Mouse (Mus musculus) kidney, embryonic 15.5 days (tissue): ENCODE measurements around the gene Astn2. TPM values are rescaled to one million over a fixed set of nuclear protein-coding genes. Genes with fewer than 3 reads are reported as not detected.
"Not testable (repeated sequence)": the region's sequence is repeated elsewhere in the genome, so short reads cannot be mapped to it uniquely, and the experiment has no call there.

Experiments used
- ATAC-seq: fragments of 200-750 bp; cut with Nextera tagmentation; replicated peaks from 2 replicates; pipeline ENCODE4 v1.8.0; 2017; ENCODE audit warnings: moderate TSS enrichment; ENCODE audit not compliant: low FRiP score
- H3K27ac ChIP-seq: fragments of 300-500 bp; sonication (generic); 2 replicates; pipeline ENCODE4 v1.5.1; 2015; ENCODE audit warnings: mild to moderate bottlenecking, inconsistent platforms
- H3K27me3 ChIP-seq: fragments of 300-500 bp; sonication (generic); 2 replicates; pipeline ENCODE4 v1.6.1; 2015; ENCODE audit warnings: inconsistent platforms
- H3K36me3 ChIP-seq: fragments of 300-500 bp; sonication (generic); 2 replicates; pipeline ENCODE4 v1.6.1; 2015; ENCODE audit warnings: inconsistent platforms
- H3K4me1 ChIP-seq: fragments of 300-500 bp; sonication (generic); 2 replicates; pipeline ENCODE4 v1.6.1; 2015; ENCODE audit warnings: inconsistent platforms
- H3K4me2 ChIP-seq: fragments of 300-500 bp; sonication (generic); 2 replicates; pipeline ENCODE4 v1.6.1; 2015; ENCODE audit warnings: moderate library complexity, mild to moderate bottlenecking, inconsistent platforms
- H3K4me3 ChIP-seq: fragments of 300-500 bp; sonication (generic); replicated peaks from 2 replicates; pipeline ENCODE4 v1.5.1; 2015; ENCODE audit warnings: mild to moderate bottlenecking, inconsistent platforms
- H3K9ac ChIP-seq: fragments of 300-500 bp; sonication (generic); 2 replicates; pipeline ENCODE4 v1.6.1; 2015; ENCODE audit warnings: mild to moderate bottlenecking, inconsistent platforms
- H3K9me3 ChIP-seq: fragments of 300-500 bp; sonication (generic); replicated peaks from 2 replicates; pipeline ENCODE4 v1.6.1; 2016; ENCODE audit warnings: inconsistent platforms
- WGBS: fragments of 180-500 bp; shearing (Covaris S2); methylation state at CpG from one replicate; pipeline ENCODE4 v1.1.7; 2015; ENCODE audit warnings: mixed read lengths; 5-methylcytosine and 5-hydroxymethylcytosine counted together
- polyA plus RNA-seq: library from polyadenylated mRNA; unstranded; fragments of >200 nt; fragmentation: Nextera tagmentation; extraction: Ambion mirVana; gene quantifications from 2 replicates; pipeline ENCODE4 v1.2.1, GENCODE M21; 2015

Astn2 gene
- polyA plus RNA-seq, 1 experiment from 2014 or later = 0.70 TPM

DNA sequence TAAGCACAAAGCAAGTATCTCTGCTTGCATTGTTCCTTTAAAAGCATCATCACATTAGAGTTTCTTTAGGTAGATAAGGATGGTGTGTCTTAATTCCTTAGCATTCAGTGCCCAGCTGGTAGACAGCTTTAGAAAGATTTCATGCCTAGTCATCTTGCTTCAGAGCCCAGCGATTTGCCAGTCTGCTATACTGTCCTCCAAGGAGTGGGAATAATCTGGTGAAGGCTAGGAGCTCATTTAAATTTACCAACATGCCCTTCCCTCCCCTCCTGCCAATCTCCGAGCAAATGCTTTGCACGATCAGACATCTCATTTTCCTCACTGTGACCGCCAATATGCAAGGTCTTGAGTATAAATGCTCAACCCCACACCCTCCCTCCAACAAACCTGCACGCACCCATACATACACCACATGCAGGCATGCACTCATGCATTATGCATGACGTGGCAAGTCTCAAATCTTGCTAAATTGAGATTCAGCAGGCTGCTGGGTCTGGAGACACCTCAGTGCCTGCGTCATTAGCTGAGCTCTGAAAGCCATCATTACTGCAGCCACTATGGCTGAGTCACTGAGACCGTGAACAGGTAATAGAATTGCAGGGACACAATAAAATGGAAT lies 704.6 kb downstream of the Astn2 start:
- 58% methylated on average over 8 of the region's 8 CpGs for WGBS
- Histone ChIP-seq H3K4me3 (no peak overlapping the region), H3K36me3 (no peaks in the 10 kb centered on the region), H3K9me3 (no peaks in the 10 kb centered on the region), H3K4me2 (no peak overlapping the region), H3K27me3 (no peaks in the 10 kb centered on the region), H3K27ac (no peak overlapping the region), H3K4me1 (no peaks in the 10 kb centered on the region), H3K9ac (no peak overlapping the region)
- 0 out of 2 replicates have a peak, but pooled peaks have one; percentile 36 for ATAC-seq

GRCm38 (mm10) chr4:65695241-65695640 lies 709.2 kb downstream of the Astn2 start:
- no peaks in the 10 kb centered on the region for H3K4me1 ChIP-seq

DNA sequence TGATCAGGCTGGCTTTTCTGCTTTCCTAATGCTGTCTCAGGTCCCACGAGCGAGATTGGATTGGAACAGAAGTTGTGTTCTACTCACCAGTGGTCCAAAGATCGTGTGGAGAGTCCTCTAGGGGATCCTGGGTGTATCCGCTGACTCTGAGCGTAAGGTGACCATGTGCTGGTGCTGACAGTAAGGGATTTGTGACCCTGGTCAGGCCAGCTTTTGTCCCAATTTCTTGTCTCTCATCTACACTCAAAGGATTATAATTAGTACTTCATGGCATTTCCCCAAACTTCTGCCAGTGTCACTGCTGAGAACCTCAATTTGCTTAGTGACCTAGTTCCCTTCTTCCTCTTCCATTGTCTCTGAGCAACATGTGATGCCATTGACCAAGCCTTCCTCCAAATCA lies 710.4 kb downstream of the Astn2 start:
- no peaks in the 10 kb centered on the region for H3K9me3 ChIP-seq
- 85% methylated on average over 5 of the region's 5 CpGs for WGBS
- H3K4me1 ChIP-seq = no peaks in the 10 kb centered on the region
- no peak overlapping the region for H3K27ac ChIP-seq
- H3K36me3 ChIP-seq = no peaks in the 10 kb centered on the region
- H3K4me3 ChIP-seq = no peak overlapping the region
- H3K27me3 ChIP-seq = no peaks in the 10 kb centered on the region
- ATAC-seq = no peak
- H3K9ac ChIP-seq = no peak overlapping the region
- no peak overlapping the region for H3K4me2 ChIP-seq

More at GRCm38 (mm10) chr4:65695241-65695640, 709.2 kb downstream of the Astn2 start:
- ATAC-seq = no peak
- 88% methylated on average over 5 of the region's 5 CpGs for WGBS
- Histone ChIP-seq H3K27me3 (no peaks in the 10 kb centered on the region), H3K36me3 (no peaks in the 10 kb centered on the region), H3K4me3 (no peak overlapping the region), H3K27ac (no peak overlapping the region), H3K4me2 (no peak overlapping the region), H3K9ac (no peak overlapping the region), H3K9me3 (no peaks in the 10 kb centered on the region)

DNA sequence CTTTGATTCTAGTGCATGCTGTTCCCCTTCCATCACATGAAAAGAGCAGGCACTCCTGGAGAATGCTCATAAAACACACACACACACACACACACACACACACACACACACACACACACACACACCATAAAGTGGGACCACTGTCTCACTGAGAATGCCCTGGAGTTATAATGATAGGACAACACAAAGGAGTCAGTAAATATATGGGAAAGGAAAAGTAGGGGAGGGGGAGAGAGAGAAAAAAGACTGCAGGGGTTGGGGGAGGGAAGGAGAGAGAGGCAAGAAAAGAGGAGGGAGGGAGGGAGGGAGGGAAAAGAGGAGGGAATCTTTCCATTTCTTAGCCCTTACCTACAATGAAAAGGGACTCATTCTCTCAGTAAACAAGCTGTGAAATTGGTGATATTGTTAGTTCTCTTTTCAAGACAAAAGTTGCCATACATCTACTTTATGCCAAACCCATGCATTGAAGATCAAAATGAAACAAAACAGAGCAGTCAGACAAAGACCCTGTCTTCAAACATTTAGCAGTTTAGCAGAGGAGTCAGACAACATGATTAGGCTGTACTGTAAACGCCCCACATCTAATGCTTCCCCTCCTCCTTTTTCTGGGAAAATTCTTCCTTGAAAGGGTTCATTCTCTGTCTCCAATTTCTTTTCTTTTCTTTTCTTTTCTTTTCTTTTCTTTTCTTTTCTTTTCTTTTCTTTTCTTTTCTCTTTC lies 717.2 kb downstream of the Astn2 start:
- Histone ChIP-seq H3K4me2 (no peak overlapping the region), H3K27me3 (no peaks in the 10 kb centered on the region), H3K27ac (no peak overlapping the region), H3K36me3 (no peaks in the 10 kb centered on the region), H3K9ac (no peak overlapping the region), H3K9me3 (no peaks in the 10 kb centered on the region), H3K4me3 (no peak overlapping the region), H3K4me1 (no peaks in the 10 kb centered on the region)
- no peak for ATAC-seq
- 46% methylated on average over 1 of the region's 1 CpGs for WGBS

DNA sequence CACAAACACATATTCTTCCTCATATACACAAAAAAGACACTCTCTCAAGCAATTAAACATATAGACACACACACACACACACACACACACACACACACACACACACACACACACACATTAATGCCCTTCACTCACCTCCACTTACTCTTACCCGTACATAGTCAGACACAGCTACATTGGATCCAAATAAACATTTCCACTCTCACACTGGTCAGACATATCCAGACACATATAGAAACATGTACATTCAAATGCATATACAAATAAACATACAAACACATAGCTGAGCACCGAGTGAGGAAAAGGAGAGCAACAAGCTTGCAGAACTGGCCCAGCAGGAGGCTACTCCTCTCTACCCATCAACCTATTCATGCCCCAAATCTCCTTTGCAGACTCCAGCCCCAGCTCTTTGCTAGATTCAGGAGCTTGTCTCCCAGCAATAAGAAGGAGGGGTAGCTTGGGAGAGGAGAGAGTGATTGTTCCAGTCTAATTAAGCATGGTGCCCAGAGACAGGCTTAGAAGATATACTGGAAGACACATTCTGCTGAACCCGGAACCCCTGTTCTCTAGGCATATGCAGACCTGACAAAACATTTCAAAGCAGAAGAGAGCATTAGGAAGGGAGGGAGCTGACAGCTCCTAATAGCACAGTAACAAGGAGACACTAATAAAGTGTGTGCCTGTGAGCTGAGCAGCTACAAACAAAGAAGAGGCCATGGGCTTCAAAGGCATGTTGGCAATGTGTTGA lies 718.0 kb downstream of the Astn2 start:
- Histone ChIP-seq H3K9me3 (no peaks in the 10 kb centered on the region), H3K4me1 (no peaks in the 10 kb centered on the region), H3K4me2 (no peak overlapping the region), H3K27me3 (no peaks in the 10 kb centered on the region), H3K27ac (no peak overlapping the region), H3K9ac (no peak overlapping the region), H3K36me3 (no peaks in the 10 kb centered on the region), H3K4me3 (no peak overlapping the region)
- no peak for ATAC-seq
- 57% methylated on average over 3 of the region's 3 CpGs for WGBS

DNA sequence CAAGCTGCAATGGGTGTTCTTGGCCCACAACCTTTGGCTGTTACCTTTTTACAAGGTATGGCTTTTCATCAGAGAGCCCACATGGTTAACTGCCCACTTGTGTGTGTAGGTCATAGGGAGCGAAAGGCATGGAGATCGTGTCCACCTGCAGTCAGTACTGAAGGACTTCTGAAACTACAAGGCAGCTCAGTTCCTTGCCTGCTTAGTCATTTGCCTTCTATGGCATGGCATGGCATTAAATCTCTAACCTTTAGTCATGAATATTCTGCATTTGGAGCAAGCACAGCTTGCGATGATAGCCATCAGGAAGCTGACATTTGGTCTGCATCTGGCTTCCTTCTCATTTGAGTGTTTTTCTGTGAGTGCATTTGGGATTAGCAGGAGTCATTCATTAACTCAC lies 720.0 kb downstream of the Astn2 start:
- no peak overlapping the region for H3K9ac ChIP-seq
- H3K36me3 ChIP-seq = no peaks in the 10 kb centered on the region
- no peaks in the 10 kb centered on the region for H3K9me3 ChIP-seq
- no peaks in the 10 kb centered on the region for H3K27me3 ChIP-seq
- no peak for ATAC-seq
- no peak overlapping the region for H3K27ac ChIP-seq
- H3K4me3 ChIP-seq = no peak overlapping the region
- no peak overlapping the region for H3K4me2 ChIP-seq
- no peaks in the 10 kb centered on the region for H3K4me1 ChIP-seq
- WGBS = 71% methylated on average over 3 of the region's 3 CpGs

DNA sequence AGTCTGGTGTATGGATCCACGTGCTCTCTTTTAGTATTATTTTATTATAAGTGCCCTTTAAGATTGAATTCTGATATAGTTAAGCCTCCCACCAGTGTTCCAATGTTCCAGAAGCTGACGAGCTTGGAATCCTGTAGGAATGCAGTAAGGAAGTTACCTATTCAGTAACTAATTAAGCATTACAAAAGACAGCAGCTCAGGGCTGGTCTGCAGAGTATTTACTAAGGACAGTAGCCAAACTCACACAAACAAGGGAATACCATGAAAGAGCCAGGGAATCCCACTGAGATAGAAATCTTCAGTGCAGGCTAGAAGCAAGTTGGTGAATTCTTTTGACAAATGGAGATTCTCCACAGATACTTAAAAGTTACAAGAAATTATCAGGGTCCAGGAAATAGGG lies 724.6 kb downstream of the Astn2 start:
- not testable (repeated sequence) for H3K27ac ChIP-seq, H3K4me2 ChIP-seq, H3K9ac ChIP-seq, H3K27me3 ChIP-seq, H3K9me3 ChIP-seq, H3K4me1 ChIP-seq, H3K4me3 ChIP-seq, ATAC-seq, H3K36me3 ChIP-seq
- whole genome bisulfite sequencing = 61% methylated on average over 2 of the region's 2 CpGs

DNA sequence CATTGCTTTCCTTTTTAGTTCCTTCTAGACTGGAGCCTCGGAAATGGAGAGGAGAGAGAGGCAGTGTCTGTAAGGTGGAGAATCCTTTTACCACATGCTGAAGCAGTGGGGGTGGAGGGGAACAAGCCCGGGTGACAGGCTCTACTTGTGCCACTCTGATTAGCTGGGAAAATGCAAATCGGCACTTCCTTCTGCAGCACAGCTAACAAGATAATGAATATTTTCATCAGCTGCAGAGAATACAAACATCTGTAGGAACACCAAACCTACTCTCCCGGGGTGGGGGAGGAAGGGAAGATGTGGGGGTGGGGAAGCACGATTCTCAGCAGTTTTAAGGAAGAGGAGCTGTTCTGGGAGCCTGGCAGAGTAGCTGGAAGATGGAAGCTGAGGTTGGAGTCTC lies 725.5 kb downstream of the Astn2 start:
- 35% methylated on average over 5 of the region's 5 CpGs for WGBS
- ATAC-seq = no peak

GRCm38 (mm10) chr4:65678495-65678894 lies 725.9 kb downstream of the Astn2 start:
- no peaks in the 10 kb centered on the region for H3K36me3 ChIP-seq
- no peaks in the 10 kb centered on the region for H3K4me1 ChIP-seq
- H3K27me3 ChIP-seq = no peaks in the 10 kb centered on the region
- H3K27ac ChIP-seq = no peak overlapping the region
- H3K9me3 ChIP-seq = no peaks in the 10 kb centered on the region
- 67% methylated on average over 5 of the region's 5 CpGs for WGBS
- H3K9ac ChIP-seq = no peak overlapping the region
- H3K4me2 ChIP-seq = no peak overlapping the region
- no peak overlapping the region for H3K4me3 ChIP-seq
- ATAC-seq = no peak

More for the DNA sequence above, 725.5 kb downstream of the Astn2 start:
- Histone ChIP-seq H3K36me3 (no peaks in the 10 kb centered on the region), H3K27me3 (no peaks in the 10 kb centered on the region), H3K4me1 (no peaks in the 10 kb centered on the region), H3K4me3 (no peak overlapping the region), H3K9ac (no peak overlapping the region), H3K9me3 (no peaks in the 10 kb centered on the region), H3K27ac (no peak overlapping the region), H3K4me2 (no peak overlapping the region)

- no peaks in the 10 kb centered on the region for H3K36me3 ChIP-seq
Measured at GRCm38 (mm10) chr4:65674267-65674978, 730.0 kb downstream of the Astn2 start.

DNA sequence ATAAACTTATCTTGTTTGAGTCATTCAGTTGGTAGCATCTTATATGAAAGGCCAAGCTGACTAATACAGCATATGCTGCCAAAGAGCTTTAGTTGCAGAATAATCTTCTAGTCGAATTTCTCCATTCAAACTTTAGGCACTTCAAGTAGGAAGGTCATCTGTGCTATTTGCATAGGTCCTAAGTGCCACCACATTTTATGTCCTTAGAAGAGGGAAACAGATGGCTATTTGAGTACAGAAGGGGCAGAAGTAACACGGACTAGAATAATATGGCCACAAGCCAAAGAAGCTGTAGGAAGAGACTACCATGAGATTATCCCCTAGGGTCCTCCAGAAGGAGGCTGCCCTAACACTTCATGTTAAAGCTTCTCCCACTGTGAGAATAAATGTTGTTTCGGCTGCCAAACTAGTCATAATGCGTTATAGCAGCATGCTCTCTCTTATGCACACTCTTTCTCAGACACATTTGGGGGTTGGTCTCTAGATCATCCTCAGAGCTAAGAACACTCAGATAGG lies 730.9 kb downstream of the Astn2 start:
- WGBS = 66% methylated on average over 4 of the region's 4 CpGs
- Histone ChIP-seq H3K9ac (no peak overlapping the region), H3K27me3 (no peaks in the 10 kb centered on the region), H3K36me3 (no peaks in the 10 kb centered on the region), H3K9me3 (no peaks in the 10 kb centered on the region), H3K4me2 (no peak overlapping the region), H3K27ac (no peak overlapping the region), H3K4me3 (no peak overlapping the region), H3K4me1 (no peaks in the 10 kb centered on the region)
- no peak for ATAC-seq

More at GRCm38 (mm10) chr4:65674267-65674978, 730.0 kb downstream of the Astn2 start:
- no peaks in the 10 kb centered on the region for H3K4me1 ChIP-seq
- 91% methylated on average over 4 of the region's 4 CpGs for WGBS
- no peak overlapping the region for H3K9ac ChIP-seq
- no peaks in the 10 kb centered on the region for H3K9me3 ChIP-seq
- H3K4me2 ChIP-seq = no peak overlapping the region
- H3K27me3 ChIP-seq = no peaks in the 10 kb centered on the region
- H3K27ac ChIP-seq = no peak overlapping the region
- no peak for ATAC-seq
- no peak overlapping the region for H3K4me3 ChIP-seq

DNA sequence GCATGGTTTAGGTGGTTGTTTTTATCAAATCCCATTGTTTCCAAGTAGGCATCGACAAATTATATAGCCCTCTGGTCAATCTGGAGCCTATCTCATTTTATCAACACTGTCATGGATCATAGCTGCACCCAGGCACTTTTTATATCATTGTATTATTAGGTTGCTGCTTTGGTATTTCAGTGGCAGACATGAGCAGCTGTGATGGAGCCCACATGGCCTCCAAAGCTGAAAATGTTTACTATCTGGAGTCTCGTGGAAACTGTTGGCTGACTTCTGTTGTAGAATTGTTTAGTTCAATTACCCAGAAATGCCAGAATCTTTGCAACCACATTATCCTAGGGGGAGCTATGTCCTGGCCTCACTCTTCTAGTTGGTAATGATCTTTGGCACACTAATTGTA lies 732.1 kb downstream of the Astn2 start:
- 59% methylated on average over 2 of the region's 2 CpGs for WGBS
- Histone ChIP-seq H3K27ac (no peak overlapping the region), H3K9ac (no peak overlapping the region), H3K4me3 (no peak overlapping the region), H3K36me3 (no peaks in the 10 kb centered on the region), H3K4me2 (no peak overlapping the region), H3K4me1 (no peaks in the 10 kb centered on the region), H3K27me3 (no peaks in the 10 kb centered on the region), H3K9me3 (no peaks in the 10 kb centered on the region)
- no peak for ATAC-seq
